Mouse (Mus musculus) 3134 (cell line): ENCODE results near the gene Opn1mw.
"Not testable (repeated sequence)": the region's sequence is repeated elsewhere in the genome, so short reads cannot be mapped to it uniquely, and the experiment has no call there.

Source experiments
- DNase-seq: peaks from one replicate; pipeline ENCODE4 v3.0.0-alpha.2; 2011; ENCODE audit warnings: low spot score; ENCODE audit not compliant: insufficient read length; ENCODE audit errors: extremely low read depth

Opn1mw gene

DNA sequence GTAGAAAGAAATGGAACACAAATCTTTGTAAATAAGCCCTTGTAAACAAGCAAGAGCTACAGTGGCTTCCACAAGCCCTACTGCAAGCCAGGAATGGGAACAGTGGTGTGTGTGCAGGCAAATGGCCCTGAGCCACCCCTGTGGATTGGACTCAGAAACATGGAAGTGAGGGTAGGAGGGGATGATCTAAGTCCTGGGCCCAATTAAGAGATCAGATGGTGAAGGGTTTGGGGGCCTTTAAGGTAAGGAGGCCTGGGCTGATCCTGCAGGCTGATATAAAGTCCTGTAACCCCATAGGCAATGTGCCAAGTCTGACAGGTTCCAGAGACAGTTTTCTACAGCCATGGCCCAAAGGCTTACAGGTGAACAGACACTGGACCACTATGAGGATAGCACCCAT, at the start of gene Opn1mw:
Gene Opn1mw (plus strand): TSS at position 301 of the 400 bp plus-strand sequence.
- no peak for DNase-seq

DNA sequence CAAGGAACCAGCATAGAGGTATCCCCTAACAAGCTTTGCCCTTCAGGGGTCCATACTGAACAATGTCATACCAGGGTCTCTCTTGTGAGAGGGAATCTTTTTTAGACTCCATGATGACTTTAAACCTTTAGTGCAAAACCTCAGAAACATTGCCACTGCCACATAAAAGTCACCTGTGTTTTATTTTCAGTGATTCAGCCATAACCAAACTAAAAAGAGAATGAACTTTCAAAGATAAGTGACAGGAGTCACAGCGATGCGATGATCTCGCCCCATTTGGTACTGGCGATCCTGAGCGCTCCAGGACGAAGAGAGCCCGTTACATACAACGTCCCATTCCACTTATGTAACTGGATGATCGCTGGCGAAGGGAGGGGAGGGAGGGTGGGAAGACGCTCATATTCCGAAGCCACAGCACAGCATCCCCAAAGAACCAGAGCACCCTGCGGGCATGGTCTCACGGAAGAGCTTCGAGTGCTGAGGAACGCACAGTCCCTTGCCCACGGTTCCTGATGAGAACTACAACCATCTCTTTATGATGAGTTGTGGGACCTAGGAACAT, 42.9 kb upstream of the Opn1mw start:
- DNase-seq = no peak

DNA sequence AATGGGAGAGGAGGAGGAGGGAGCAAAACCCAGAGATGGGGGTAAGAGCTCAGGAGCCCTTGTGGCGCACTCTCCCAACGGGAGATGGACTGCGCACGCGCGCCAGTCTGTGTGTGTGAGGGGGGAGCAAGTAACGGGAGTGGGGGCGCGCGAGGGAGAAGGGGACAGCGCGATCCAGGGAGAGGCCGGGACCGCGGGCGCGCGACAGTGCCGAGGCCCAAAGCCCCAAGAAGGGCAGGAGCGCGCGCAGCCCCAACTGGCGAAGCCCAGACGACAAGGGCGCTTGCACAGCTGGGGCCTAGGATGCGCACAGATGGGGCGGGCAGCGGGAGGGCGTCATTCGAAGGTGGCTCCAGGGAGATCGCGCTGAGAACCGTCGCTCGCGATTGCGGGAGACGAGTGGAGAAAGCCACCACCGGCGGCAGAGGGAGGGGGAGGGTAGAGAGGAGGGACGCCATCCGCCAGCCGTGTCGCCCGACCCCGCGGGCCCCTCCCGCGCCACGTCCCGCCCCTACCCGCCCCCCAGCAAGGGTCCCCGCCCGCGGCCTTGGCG, 42.2 kb upstream of the Opn1mw start:
- DNase-seq = peak; percentile 84

DNA sequence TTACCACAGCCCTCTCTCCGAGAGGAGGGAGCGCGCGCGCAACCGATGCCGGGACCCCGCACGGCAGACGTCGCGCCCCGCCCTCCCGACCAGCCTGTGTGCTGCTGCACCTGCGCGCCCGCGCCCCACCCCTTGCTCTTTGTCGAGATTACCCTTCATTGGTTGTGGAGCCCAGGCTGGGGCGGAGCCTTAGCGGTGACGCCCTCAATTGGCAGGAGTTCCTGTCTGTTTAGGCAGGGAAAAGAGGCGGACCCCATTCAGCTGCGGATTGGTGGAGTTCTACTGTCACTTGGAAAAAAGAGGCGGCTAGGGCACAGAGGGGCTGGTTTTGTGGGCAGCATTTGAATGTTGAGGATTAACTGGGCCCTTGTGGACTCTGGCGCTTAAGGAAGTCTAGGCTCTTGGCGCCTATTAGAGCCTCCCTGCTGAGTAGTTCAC, 41.6 kb upstream of the Opn1mw start:
- DNase-seq = peak; percentile 96

DNA sequence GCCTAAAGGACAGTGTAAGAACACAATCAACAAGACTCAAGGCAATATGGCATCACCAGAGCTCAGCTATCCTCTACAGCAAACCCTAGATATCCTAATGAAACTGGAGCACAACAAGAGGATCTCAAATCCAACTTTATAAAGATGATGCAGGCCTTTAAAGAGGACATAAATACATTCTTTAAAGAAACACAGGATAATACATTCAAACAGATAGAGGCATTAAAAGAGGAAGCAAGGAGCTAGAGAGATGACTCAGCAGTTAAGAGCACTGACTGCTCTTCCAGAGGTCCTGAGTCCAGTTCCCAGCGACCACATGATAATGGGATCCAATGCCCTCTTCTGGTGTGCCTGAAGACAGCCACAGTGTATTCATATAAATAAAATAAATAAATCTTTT, 32.1 kb upstream of the Opn1mw start:
- DNase-seq = no peak

DNA sequence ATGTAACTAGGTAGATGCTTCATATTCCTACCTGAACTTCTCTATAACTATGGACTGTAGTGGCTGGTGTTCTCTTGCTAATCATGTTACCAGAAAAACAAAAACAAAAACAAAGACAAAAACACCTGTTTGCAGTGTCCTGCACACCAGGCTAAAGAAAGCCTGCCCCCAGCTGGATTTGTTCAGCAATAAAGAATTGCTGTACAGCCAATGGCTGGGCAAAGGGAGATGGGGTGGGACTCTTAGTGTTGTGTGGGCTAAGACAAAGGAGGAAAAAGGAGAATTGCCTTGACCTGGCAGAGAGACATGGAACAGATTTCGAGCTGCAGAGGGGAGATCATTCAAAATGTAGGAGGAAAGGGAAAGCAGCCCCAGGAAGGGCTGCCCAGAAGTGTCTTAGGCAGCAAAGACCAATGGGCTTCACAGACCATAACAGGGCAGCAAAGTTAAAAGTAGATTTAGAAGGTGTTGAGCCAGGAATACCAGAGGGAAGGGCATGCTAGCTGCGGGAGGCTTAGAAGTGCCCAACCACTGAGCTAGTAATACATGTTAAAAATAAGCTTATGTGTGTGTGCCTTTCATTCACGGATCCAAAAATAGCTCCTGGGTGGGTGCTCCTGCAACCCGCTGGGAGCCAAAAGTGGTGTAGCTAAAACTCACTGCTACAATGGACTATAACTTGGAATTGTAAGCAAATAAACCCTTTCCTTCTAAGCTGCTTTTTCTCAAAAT, 23.6 kb upstream of the Opn1mw start:
- DNase-seq = no peak

DNA sequence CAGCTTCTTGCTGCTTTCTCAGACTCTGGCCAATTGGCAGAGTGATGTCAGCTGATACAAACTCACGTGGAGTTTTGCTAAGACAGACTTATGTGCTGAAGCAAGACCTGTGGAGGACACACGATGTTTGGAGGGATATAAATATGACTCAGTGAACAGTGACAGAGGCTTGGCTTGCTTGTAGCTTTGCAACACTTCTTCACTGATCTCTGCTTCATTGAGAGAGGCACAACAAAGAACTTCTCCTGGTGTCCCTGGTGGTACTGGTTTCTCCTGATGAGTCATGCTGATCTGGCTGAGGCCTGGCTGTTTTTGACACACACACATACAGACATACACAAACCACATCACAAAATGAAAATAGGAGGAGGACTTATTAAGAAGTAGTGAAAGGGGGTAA, 21.3 kb upstream of the Opn1mw start:
- DNase-seq = peak; percentile 16

DNA sequence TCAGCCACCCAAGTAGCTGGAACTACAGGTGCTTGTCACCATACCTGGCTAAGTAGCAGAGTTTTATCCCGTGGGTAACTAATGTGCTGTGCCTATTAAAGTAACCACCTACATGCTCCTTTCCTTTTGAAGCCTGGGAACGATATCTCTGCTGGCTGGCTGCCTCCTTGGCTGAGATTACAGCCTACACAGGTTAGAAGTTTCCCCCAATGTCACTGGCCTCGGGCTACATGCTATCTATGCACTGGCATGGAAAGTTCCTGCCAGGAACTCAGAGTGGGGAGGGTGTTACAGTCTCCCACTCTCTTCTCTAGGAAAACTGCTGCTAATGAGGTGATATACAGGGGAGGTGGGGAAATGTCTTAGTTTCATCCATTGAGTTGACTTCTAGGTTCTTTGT, 18.5 kb upstream of the Opn1mw start:
- no peak for DNase-seq

DNA sequence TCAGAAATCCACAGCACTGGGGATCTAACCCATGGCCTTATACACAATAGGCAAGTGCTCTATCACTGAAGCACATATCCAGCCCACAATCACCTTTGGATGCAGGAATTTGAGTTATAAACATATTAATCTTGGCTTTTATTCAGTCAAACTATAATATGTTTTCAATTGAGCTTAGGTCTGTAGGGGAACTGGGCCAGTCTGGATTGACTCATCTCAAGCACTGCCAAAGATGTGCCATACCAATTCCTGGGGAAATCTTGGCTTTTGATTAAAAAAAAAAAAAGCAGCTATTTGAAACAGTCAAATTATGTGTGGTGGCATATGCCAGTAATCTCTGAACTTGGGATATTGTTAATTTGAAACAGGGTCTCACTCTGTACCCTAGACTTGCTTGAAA, 13.2 kb upstream of the Opn1mw start:
- DNase-seq = no peak

DNA sequence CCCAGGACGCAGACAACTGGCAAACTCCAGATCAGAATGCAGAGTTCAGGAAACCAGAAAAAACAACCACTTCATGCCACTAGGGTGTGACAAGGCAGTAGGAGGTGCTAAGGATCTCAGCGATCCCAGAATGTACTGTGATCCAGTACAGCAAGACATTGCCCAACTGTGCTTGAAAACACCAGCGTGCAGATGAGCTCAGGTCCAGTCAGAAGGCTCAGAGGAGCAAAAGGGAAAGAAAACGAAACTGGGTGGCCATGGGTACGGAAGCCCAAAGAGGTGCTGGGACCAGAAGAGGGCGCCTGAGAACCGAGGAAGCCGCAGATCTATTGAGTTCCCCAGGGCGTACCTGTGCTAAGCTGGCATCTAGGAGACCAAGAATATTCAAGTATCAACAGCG, 11.8 kb upstream of the Opn1mw start:
- DNase-seq = peak; percentile 66

DNA sequence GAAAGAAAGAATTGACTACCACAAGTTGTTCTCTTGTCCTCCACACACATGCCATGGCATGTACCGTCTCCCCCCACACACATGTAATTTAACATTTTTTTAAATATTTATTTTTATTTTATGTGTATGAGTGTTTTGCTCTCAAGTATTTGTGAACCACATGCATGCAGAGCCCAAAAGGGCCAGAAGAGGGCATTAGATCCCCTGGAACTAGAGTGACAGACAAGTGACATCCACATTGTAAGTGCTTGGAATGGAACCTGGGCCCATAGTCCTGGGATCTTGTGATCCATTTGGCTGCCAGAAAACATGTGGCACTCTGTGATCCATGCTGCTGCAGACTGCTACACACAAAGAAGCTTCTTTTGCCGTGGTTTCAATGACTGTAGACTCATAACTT, 2.3 kb upstream of the Opn1mw start:
- DNase-seq = no peak

DNA sequence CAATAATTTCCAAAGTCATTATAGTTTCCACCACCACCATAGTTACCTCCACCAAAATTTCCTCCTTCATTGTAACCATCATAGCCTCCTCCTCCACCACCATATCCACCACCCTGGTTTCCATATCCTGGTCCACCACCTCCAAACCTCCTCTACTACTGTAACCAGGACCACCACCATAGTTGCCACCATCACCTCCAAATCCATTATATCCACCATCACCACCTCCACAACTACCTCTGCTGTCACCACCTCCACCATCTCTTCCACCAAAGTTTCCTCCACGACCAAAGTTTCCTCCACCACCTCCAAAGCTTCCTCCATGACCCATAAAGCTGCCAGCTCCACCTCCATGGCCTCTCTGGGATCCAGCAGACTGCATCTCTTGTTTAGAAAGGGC, 8.0 kb downstream of the Opn1mw start, which contains the start of gene Mecp2:
Gene Mecp2 (minus strand): TSS at position 101 of the 400 bp plus-strand sequence.
- DNase-seq = not testable (repeated sequence)

DNA sequence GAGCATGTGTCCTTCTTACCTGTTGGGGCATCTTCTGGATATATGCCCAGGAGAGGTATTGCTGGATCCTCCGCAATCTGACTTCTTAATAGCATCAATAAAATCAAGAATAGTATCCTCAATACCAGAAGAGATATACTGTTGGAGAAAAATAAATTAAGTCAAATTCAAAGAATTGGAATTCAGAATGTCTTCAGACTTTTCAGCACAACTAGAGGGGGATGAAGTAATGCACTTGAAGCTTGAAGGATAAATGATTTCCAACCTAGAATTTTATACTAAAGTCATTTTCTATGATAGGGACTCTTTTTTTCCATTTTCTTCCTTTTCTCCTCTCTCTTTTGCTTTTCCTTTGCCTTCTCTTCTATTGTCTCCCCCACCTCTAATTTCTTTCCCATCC, 40.5 kb downstream of the Opn1mw start, which contains the start of gene Tex28:
Gene Tex28 (minus strand): TSS at position 101 of the 400 bp plus-strand sequence.
- no peak for DNase-seq

DNA sequence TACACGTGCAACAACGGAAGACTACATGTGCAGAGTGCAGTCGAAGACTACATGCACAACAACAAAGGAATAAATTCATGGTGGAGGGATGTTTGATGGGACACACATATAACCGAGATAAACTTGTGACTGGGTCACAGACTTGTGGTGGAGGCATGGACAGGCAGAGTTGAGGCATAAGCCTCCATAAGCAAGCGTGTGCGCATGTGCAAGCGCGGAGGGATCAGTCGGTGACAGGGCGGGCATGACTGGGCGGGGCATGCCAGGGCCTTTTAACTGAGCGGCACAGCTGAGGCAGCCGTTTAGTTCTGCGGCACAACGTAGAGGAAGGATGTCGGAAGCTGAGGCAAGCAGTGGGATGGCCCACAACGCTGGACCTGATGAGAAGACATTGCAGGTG, 49.7 kb downstream of the Opn1mw start, which contains the start of gene Tktl1:
Gene Tktl1 (plus strand): TSS at position 301 of the 400 bp plus-strand sequence.
- DNase-seq = peak; percentile 1
